Mouse (Mus musculus) limb, embryonic 10.5 days (tissue): ENCODE data around the gene Prkcd. TPM values are rescaled to one million over a fixed set of nuclear protein-coding genes. Genes with fewer than 3 reads are reported as not detected.

Source experiments
- DNase-seq: peaks from one replicate; pipeline ENCODE4 v3.0.0-alpha.2; 2017; ENCODE audit warnings: low spot score
- H3K27ac ChIP-seq: fragments of 300-500 bp; sonication (generic); 2 replicates; pipeline ENCODE4 v1.5.1; 2016; ENCODE audit warnings: mild to moderate bottlenecking
- H3K27me3 ChIP-seq: fragments of 300-500 bp; sonication (generic); 2 replicates; pipeline ENCODE4 v1.6.1; 2016; ENCODE audit warnings: low read depth, mild to moderate bottlenecking; ENCODE audit not compliant: poor library complexity, severe bottlenecking
- H3K36me3 ChIP-seq: fragments of 300-500 bp; sonication (generic); 2 replicates; pipeline ENCODE4 v1.6.1; 2016; ENCODE audit warnings: mild to moderate bottlenecking, moderate library complexity
- H3K4me1 ChIP-seq: fragments of 300-500 bp; sonication (generic); 2 replicates; pipeline ENCODE4 v1.6.1; 2016
- H3K4me3 ChIP-seq: fragments of 300-500 bp; sonication (generic); 2 replicates; pipeline ENCODE4 v1.5.1; 2016; ENCODE audit warnings: mild to moderate bottlenecking, moderate library complexity
- H3K9me3 ChIP-seq: fragments of 300-500 bp; sonication (generic); replicated peaks from 2 replicates; pipeline ENCODE4 v1.6.1; 2016; ENCODE audit warnings: mild to moderate bottlenecking
- WGBS: fragments of 180-500 bp; shearing (Covaris S2); methylation state at CpG from one replicate; pipeline ENCODE4 v1.1.7; 2016; 5-methylcytosine and 5-hydroxymethylcytosine counted together
- polyA plus RNA-seq: library from polyadenylated mRNA; unstranded; fragments of >200 nt; fragmentation: Nextera tagmentation; extraction: Ambion mirVana; gene quantifications from 2 replicates; pipeline ENCODE4 v1.2.1, GENCODE M21; 2016

The Prkcd gene
- polyA plus RNA-seq, 1 experiment from 2014 or later, result 36.8 TPM

- 67% methylated on average over 3 of the region's 3 CpGs for WGBS
- H3K36me3 ChIP-seq, result no peaks in the 10 kb centered on the region
- H3K27me3 ChIP-seq, result no peaks in the 10 kb centered on the region
- DNase-seq, result no peak
- H3K9me3 ChIP-seq, result no peaks in the 10 kb centered on the region
- no peaks in the 10 kb centered on the region for H3K4me1 ChIP-seq
- H3K27ac ChIP-seq, result no peak overlapping the region
- no peak overlapping the region for H3K4me3 ChIP-seq
Observed at GRCm38 (mm10) chr14:30648478-30648877, 22.5 kb upstream of the Prkcd start.

DNA sequence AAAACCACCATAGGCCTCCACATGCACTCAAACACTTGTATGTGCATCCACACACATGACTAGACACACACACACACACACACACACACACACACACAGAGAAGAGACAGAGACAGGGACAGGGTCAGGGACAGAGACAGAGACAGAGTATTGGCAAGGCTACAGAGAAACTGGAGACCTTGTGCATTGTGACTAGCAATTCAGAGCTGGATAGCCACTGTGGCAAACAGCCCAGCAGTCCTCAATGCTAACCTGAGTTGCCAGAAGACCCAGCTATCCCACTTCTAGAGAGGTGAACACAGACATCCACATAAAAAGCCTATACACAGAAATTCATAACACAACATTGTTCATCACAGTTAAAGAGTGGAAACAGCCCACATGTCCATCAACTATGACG lies 20.5 kb upstream of the Prkcd start:
- Histone ChIP-seq H3K27me3 (no peaks in the 10 kb centered on the region), H3K9me3 (no peaks in the 10 kb centered on the region), H3K4me3 (no peak overlapping the region), H3K4me1 (no peaks in the 10 kb centered on the region), H3K36me3 (no peaks in the 10 kb centered on the region), H3K27ac (no peak overlapping the region)
- DNase-seq, result no peak
- WGBS, result 82% methylated on average over 1 of the region's 1 CpGs

DNA sequence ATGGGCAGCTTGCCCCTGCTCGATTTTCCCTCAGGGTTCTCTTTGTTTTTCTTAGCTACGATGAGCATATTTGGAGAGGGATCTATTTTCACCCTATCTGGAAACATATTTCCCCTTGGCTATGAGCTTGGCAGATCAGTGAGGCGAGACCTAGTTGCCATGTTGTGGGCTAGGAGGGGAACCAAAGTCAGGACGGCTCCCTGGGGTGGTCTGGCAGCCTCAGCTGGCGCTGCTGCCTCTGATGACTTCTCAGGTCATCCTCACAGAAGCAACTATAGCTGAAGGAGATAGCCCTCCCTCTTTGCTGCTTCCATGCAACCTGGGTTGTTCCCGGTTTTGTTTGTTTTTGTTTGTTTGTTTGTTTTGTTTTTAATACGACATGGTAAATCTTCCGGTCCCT lies 19.1 kb upstream of the Prkcd start:
- no peak for DNase-seq
- no peak overlapping the region for H3K4me3 ChIP-seq
- H3K9me3 ChIP-seq, result no peaks in the 10 kb centered on the region
- no peak overlapping the region for H3K27ac ChIP-seq
- H3K36me3 ChIP-seq, result no peaks in the 10 kb centered on the region
- whole genome bisulfite sequencing, result 72% methylated on average over 8 of the region's 8 CpGs
- no peaks in the 10 kb centered on the region for H3K4me1 ChIP-seq
- no peaks in the 10 kb centered on the region for H3K27me3 ChIP-seq

GRCm38 (mm10) chr14:30644026-30644425 lies 18.0 kb upstream of the Prkcd start:
- Histone ChIP-seq H3K4me1 (no peaks in the 10 kb centered on the region), H3K4me3 (no peak overlapping the region), H3K27me3 (no peaks in the 10 kb centered on the region), H3K36me3 (no peaks in the 10 kb centered on the region), H3K27ac (no peak overlapping the region), H3K9me3 (no peaks in the 10 kb centered on the region)
- 92% methylated on average over 2 of the region's 2 CpGs for WGBS
- no peak for DNase-seq

- 0 out of 2 replicates have a peak, but pooled peaks cover 8% of the 10 kb centered on the region for H3K4me1 ChIP-seq
- no peak for DNase-seq
- no peak overlapping the region for H3K27ac ChIP-seq
- no peaks in the 10 kb centered on the region for H3K36me3 ChIP-seq
- no peaks in the 10 kb centered on the region for H3K9me3 ChIP-seq
- no peak overlapping the region for H3K4me3 ChIP-seq
- WGBS, result 77% methylated on average over 2 of the region's 2 CpGs
- no peaks in the 10 kb centered on the region for H3K27me3 ChIP-seq
Observed at GRCm38 (mm10) chr14:30641748-30642147, 15.7 kb upstream of the Prkcd start.

DNA sequence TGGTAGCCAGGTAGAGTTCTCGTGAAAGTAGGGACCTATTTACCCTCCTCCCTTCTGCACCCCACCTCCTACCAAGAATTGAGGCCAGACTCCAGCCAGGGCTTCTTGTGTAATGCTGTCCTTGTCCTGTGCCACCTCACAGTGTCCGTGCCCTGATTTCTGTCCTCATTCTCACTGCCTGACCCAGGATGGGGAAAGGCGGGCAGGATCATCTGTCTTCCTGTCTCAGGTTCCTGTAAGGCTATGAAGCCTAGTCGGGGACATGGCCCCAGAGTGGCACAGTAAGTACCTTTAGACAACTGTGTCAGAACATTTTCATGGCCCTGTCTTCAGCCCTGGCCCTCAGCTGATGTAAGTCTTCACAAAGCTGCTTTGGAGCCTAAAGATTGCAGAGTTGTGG lies 12.7 kb upstream of the Prkcd start:
- H3K27ac ChIP-seq, result no peak overlapping the region
- DNase-seq, result no peak
- H3K27me3 ChIP-seq, result no peaks in the 10 kb centered on the region
- H3K9me3 ChIP-seq, result no peaks in the 10 kb centered on the region
- no peaks in the 10 kb centered on the region for H3K36me3 ChIP-seq
- 72% methylated on average over 4 of the region's 4 CpGs for WGBS
- 0 out of 2 replicates have a peak, but pooled peaks cover 8% of the 10 kb centered on the region for H3K4me1 ChIP-seq
- no peak overlapping the region for H3K4me3 ChIP-seq

- H3K9me3 ChIP-seq, result no peaks in the 10 kb centered on the region
- H3K4me1 ChIP-seq, result 0 out of 2 replicates have a peak, but pooled peaks cover 8% of the 10 kb centered on the region
- no peaks in the 10 kb centered on the region for H3K27me3 ChIP-seq
- no peak overlapping the region for H3K4me3 ChIP-seq
- WGBS, result 95% methylated on average over 4 of the region's 4 CpGs
- DNase-seq, result no peak
- no peak overlapping the region for H3K27ac ChIP-seq
- no peaks in the 10 kb centered on the region for H3K36me3 ChIP-seq
Observed at GRCm38 (mm10) chr14:30638009-30638408, 12.0 kb upstream of the Prkcd start.

DNA sequence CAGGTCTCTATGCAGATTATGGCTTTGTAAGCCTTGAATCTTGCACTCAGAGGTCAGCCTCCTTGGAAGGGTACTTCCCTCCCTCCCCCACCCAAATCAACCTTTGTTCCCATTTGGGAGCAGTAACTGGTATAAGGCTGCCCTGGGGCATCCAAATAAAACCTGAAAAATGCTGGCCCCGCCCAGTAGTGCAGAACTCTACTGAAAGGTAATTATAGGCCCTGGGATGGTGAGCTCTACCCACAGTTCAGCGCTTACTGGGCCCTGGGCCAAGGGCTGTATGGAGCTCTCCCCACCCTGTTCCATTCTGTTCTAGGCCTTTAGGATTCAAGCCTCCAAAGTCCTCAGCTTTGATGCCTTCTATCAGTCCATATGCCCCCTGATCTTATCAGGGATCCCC lies 11.1 kb upstream of the Prkcd start:
- Histone ChIP-seq H3K36me3 (no peaks in the 10 kb centered on the region), H3K4me3 (no peak overlapping the region), H3K27ac (no peak overlapping the region), H3K9me3 (no peaks in the 10 kb centered on the region), H3K27me3 (no peaks in the 10 kb centered on the region), H3K4me1 (peaks cover 15% of the 10 kb centered on the region; the same call in 1 of the 2 replicates)
- DNase-seq, result no peak
- WGBS, result 75% methylated on average over 2 of the region's 2 CpGs

DNA sequence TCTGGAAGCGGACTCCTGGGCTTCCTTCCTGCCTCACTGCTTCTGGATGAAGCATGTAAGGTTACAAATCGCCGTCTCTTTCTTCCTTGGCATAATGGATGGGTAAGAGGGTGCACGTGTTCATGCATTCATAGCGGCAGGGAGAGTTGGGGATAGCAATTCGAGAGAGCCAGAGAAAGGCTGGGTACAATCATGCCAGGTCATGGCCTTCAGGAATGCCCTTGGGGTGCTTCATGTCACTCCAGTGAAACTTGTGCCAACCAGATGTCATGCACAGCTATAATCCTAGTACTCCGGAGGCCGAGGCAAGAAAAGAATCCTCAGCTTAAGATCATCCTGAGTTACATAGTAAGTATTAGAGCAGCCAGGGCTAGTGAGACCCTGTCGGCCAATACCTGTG lies 10.5 kb upstream of the Prkcd start:
- Histone ChIP-seq H3K4me1 (peaks cover 20% of the 10 kb centered on the region; the same call in 1 of the 2 replicates), H3K36me3 (no peaks in the 10 kb centered on the region), H3K4me3 (no peak overlapping the region), H3K27ac (no peak overlapping the region), H3K27me3 (no peaks in the 10 kb centered on the region), H3K9me3 (no peaks in the 10 kb centered on the region)
- DNase-seq, result no peak
- 88% methylated on average over 9 of the region's 9 CpGs for WGBS

DNA sequence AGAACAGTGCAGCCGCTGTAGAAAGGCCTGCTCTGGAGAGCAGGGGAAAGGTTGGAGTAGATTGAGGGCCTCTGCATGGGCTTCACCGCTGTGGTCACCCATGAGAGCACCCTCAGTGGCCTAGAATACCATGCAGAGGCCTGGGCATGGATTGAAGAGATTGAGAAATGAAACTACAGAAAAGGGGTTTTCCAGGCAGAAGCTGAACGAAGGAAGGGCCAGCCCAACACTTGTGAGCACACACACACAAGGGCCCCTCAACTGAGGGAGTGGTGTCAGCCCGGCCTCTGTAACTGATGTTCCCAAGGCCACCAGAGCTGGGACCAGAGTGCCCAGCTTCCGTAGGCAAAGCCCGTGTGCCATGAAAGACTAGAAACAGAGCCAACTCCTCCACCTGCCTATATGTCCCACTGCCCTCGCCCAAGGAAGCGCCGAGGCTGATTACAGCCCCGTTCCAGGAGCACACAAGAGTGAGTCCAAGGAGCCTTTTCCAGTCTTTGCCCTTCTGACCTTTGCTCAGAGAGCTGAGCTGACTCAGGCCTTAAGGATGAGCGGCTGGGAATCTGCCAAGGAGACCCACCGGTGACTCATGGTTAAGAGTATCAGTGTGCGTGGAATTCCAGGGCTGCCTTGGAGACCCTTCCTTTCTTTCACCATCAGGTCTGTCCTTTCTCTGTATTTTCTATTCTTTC lies 9.4 kb upstream of the Prkcd start:
- 83% methylated on average over 13 of the region's 13 CpGs for WGBS

DNA sequence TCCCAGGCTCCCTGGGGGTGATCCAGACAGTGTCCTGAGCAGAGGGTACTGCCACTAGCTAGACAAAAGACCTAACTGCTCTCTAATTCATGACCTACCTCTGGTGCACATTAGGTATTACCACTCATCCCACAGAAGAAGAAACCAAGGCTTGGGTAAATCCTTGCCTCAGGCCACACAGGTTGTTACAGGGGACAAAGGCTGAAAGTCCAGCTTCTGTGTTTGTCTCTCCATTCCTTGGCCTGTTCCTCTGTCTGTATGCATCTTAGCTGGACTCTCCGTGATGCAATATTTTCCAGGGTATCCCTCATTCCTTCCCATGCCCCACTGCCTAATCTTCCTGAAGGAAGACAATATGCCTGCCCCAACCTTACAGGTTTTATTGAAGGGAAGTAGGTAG lies 8.4 kb upstream of the Prkcd start:
- Histone ChIP-seq H3K36me3 (no peaks in the 10 kb centered on the region), H3K4me1 (peaks cover 21% of the 10 kb centered on the region; the same call in 1 of the 2 replicates), H3K9me3 (no peaks in the 10 kb centered on the region), H3K27me3 (no peaks in the 10 kb centered on the region), H3K4me3 (no peak overlapping the region), H3K27ac (no peak overlapping the region)
- WGBS, result 84% methylated on average over 1 of the region's 1 CpGs
- DNase-seq, result no peak

More for the DNA sequence above, 9.4 kb upstream of the Prkcd start:
- Histone ChIP-seq H3K27ac (no peak overlapping the region), H3K27me3 (no peaks in the 10 kb centered on the region), H3K4me3 (no peak overlapping the region), H3K36me3 (no peaks in the 10 kb centered on the region), H3K4me1 (peaks cover 21% of the 10 kb centered on the region; the same call in 1 of the 2 replicates), H3K9me3 (no peaks in the 10 kb centered on the region)
- DNase-seq, result no peak

- no peak for DNase-seq
- 81% methylated on average over 7 of the region's 7 CpGs for WGBS
- peaks cover 21% of the 10 kb centered on the region for H3K4me1 ChIP-seq
- H3K36me3 ChIP-seq, result no peaks in the 10 kb centered on the region
- no peak overlapping the region for H3K27ac ChIP-seq
- H3K27me3 ChIP-seq, result no peaks in the 10 kb centered on the region
- H3K9me3 ChIP-seq, result no peaks in the 10 kb centered on the region
- H3K4me3 ChIP-seq, result no peak overlapping the region
Observed at GRCm38 (mm10) chr14:30633708-30634107, 7.7 kb upstream of the Prkcd start.

DNA sequence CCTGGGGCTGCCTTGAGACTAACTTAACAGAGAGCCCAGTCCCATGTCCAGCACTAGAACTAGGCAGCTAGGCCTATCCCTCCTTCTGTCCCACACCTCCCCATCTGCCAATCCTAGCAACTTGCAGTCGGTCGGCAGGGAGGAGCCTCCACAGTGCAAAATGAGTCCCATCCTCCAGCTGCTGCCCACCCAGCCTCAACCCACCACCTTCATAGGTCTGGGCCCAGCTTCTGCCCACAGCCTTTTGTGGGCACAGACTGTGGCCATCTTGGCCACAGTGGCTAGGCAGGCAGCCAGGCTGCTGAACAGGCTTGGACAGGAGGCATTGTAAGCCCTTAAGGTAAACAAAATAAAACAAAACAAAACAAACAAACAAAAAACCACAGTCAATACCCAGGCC lies 5.8 kb upstream of the Prkcd start:
- Histone ChIP-seq H3K4me3 (no peak overlapping the region), H3K27me3 (no peaks in the 10 kb centered on the region), H3K27ac (no peak overlapping the region), H3K4me1 (peaks cover 15% of the 10 kb centered on the region), H3K36me3 (no peaks in the 10 kb centered on the region), H3K9me3 (no peaks in the 10 kb centered on the region)
- DNase-seq, result no peak
- WGBS, result 38% methylated on average over 2 of the region's 2 CpGs
